Mouse (Mus musculus): ENCODE measurements at regions not wholly inside any gene's neighbourhood (a gene's known extent, or its start where the extent isn't known, plus 50 kb on each side); places are given as distances from the start of the nearest gene placed in this dataset.
"Not testable (repeated sequence)": the region's sequence is repeated elsewhere in the genome, so short reads cannot be mapped to it uniquely, and the experiment has no call there.

- no peak for ATAC-seq (ENCODE audit: low TSS enrichment)
Observed at GRCm38 (mm10) chr13:89375526-89376474, 163.8 kb upstream of the Hapln1 start.

GRCm38 (mm10) chr13:89378365-89378764, 161.2 kb upstream of the Hapln1 start:
- ATAC-seq (ENCODE audit: low TSS enrichment), result no peak

DNA sequence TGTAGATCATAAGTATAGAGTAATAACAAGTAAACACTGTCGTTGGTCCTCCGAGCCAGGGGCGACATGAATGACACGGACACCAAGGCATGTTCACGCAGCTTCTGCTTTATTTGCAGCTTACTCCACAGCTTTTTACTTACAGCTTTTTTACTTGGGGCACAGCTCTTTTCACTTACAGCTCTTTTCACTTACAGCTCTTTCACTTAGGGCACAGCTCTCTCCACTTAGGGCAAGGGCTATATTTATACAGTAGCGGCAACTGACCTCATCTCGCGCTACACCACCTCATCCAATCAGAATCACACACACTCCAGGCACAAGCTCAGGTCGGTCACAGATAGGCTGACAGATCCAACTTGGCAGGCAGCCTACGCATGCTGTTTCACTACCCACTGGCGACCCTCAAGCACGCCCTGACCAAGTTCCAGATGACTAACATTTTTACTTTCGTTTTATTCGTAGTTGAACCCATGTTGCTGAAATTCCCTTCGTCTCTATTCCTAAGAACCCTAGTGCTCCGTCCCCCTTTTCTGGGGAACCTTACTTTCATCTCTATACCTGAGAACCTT, 155.9 kb upstream of the Hapln1 start:
- not testable (repeated sequence) for ATAC-seq (ENCODE audit: low TSS enrichment)

DNA sequence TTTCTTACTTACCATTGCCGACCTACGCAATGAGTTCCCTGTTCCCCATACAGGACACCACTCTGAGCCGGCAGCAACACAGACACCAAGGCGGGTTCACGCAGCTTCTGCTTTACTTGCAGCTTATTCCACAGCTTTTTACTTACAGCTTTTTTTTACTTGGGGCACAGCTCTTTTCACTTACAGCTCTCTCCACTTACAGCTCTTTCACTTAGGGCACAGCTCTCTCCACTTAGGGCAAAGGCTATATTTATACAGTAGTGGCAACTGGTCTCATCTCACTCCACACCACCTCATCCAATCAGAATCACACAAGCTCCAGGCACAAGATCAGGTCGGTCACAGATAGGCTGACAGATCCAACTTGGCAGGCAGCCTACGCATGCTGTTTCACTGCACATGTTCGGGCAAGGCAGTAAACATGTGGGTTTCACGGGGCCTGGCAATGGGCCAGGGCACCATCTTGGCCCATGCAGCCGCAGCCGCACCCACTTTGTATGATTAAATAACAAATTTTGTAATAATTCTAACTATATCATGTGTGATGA, 154.9 kb upstream of the Hapln1 start:
- ATAC-seq (ENCODE audit: low TSS enrichment), result peak; percentile 52; the same call in 1 of the 2 replicates

GRCm38 (mm10) chr13:89387416-89387815, 152.2 kb upstream of the Hapln1 start:
- no peak for ATAC-seq (ENCODE audit: low TSS enrichment)

DNA sequence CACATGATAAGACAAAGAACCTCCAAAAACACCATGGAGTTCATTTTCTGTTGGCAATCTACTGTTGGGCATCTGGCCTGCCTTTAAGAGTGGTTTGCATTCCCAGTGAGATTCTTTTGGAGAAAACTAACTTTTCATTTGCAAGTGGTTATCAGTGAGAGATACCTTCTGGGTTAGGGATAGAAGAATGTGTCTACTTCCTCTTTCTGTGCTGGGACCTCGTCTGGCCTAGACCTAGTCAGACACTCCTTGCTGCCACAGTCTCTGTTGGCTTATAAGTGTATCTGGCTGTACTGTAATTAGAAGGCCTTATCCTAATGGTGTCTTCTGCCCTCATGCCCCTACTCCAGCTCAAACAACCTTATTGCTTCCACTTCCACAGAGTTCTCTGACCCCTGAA, 150.4 kb upstream of the Hapln1 start:
- no peak for ATAC-seq (ENCODE audit: low TSS enrichment)

DNA sequence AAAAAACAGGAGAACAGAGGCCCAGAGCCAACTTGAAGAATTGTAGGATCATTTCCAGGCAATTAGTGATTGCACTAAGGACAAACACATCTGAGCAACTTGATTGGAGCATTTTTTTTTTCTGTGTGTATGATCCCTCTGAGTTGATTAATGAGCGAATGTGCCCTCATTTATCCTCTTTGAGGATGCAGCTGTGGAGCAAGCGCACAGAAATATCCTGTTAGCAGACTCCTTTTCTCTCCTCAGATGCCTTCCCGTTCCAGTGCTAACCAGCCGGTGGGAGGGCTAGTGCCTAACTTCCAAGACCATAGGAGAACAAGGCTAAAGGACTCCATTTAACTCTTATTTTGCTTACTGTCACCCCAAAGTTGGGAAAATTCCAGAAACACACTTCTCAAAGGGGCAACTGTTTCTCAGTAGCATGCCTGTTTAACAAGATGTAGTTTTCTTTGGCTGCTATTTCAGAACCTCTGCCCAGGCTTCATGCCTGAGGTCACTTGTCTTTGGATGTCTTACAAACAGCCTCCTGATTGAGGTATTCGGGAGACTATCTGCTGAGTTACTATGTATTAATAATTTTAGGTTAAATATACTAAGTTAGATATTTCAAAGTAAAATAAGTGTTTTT, 144.8 kb upstream of the Hapln1 start:
- peak; percentile 73 for ATAC-seq (ENCODE audit: low TSS enrichment)

DNA sequence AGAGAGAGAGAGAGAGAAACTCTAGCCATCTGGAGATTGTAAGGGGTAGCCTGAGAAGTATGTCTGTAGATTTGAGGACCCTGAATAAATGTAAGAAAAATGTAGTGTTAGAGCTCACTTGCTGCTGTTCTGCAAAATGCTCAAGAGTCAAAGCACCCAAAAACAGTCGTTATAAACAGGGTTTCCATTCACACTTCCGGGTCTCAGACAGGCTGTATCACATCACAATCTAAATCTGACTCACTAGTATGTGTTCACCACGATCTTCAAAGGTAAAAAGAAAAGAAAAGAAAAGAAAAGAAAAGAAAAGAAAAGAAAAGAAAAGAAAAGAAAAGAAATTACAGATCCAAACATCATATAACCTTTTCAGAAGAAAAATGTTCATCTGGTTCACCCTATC, 143.7 kb upstream of the Hapln1 start:
- ATAC-seq (ENCODE audit: low TSS enrichment), result no peak

GRCm38 (mm10) chr13:89401084-89401671, 138.4 kb upstream of the Hapln1 start:
- no peak for ATAC-seq (ENCODE audit: low TSS enrichment)

GRCm38 (mm10) chr13:89410504-89410903, 129.1 kb upstream of the Hapln1 start:
- no peak for ATAC-seq (ENCODE audit: low TSS enrichment)

DNA sequence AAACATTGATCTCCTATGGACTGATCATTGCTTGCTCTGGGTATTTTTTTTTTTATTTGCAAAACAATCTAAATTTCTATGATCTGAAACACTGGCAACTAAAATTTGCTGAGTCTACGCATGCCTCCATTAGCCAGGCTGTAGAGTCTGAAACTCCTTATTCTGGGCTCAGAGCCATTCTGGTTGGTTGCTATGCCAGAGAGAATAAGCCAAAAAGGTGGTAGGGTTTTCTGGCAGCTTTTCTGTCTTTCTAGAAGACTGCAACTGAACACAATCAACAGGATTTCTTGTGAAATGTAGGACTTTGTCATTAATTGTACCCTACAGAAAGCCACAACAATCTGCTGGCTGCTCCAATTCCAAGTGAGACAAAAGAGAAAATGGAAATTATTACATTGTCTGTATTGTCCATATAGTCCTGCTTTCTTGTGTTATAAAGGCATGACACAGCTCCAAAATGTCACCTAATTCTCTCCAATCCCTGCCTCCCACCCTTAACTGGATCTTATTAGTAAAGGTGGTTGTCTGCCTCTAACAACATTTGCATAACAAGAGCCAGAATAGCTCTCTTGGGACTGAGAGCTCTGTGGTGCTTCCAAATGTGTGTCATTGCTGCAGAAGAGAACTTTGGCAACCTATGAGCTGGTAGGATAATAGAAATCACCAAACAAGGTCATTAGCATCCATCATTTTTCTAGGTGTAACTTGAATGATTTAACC, 126.7 kb upstream of the Hapln1 start:
- peak; percentile 65; the same call in 1 of the 2 replicates for ATAC-seq (ENCODE audit: low TSS enrichment)

- no peak for ATAC-seq (ENCODE audit: low TSS enrichment)
Observed at GRCm38 (mm10) chr13:89418804-89419203, 120.8 kb upstream of the Hapln1 start.

GRCm38 (mm10) chr13:89421833-89422232, 117.8 kb upstream of the Hapln1 start:
- ATAC-seq (ENCODE audit: low TSS enrichment), result no peak

DNA sequence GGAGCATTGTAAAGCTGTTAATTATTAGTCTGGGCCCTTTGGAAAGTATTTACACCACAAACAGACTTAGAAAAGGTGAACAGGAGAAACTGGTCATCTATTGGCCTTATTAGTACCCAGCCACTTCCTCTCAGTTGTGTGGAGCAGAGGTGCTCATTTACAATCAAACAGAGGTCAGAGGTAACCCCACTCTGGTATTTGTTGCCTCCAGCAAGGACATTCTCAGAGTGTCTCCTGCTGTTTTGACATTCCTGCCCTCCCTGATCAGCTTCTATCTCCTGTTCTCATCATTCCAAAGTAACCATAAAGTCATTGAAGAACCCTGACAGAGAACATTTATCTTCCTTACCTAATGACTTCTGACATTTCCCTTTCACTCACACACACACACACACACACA, 116.1 kb upstream of the Hapln1 start:
- ATAC-seq (ENCODE audit: low TSS enrichment), result no peak

- ATAC-seq (ENCODE audit: low TSS enrichment), result no peak
Observed at GRCm38 (mm10) chr13:89428272-89429071, 111.1 kb upstream of the Hapln1 start.

DNA sequence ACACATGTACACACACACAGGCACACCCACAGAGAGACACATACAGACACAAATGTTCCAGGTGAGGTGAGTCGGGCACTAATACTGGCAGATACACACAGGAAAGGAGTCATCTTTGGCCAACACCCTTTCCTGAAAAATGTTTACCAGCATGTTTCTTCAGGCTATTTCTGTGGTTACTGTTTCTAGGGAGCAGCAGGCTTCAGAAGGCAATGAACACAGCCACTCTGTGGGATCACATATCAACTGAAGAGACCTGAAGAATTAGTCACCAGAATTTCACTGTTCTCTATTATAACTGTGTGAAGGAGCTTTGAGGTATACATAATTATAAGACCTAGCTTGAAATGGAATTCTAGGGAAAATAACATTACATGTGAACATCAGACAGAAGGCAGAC, 94.7 kb upstream of the Hapln1 start:
- no peak for ATAC-seq (ENCODE audit: low TSS enrichment)

GRCm38 (mm10) chr13:89453819-89454218, 85.8 kb upstream of the Hapln1 start:
- peak; percentile 23; the same call in 1 of the 2 replicates for ATAC-seq (ENCODE audit: low TSS enrichment)

- no peak for ATAC-seq (ENCODE audit: low TSS enrichment)
Observed at GRCm38 (mm10) chr13:89454249-89455018, 85.2 kb upstream of the Hapln1 start.

- peak; percentile 93 for ATAC-seq (ENCODE audit: low TSS enrichment)
Observed at GRCm38 (mm10) chr13:89463746-89464145, 75.8 kb upstream of the Hapln1 start.
